Mouse (Mus musculus) heart, embryonic 13.5 days (tissue): ENCODE measurements around the gene Ctnnd1. TPM values are rescaled to one million over a fixed set of nuclear protein-coding genes. Genes with fewer than 3 reads are reported as not detected.
"Not testable (repeated sequence)": the region's sequence is repeated elsewhere in the genome, so short reads cannot be mapped to it uniquely, and the experiment has no call there.

Source experiments
- ATAC-seq: fragments of 200-750 bp; cut with Nextera tagmentation; 2 replicates; pipeline ENCODE4 v1.8.0; 2017; ENCODE audit warnings: moderate TSS enrichment; ENCODE audit not compliant: insufficient number of reproducible peaks, low FRiP score, low TSS enrichment; ENCODE audit errors: extremely low read depth
- H3K27ac ChIP-seq: fragments of 300-500 bp; sonication (generic); replicated peaks from 2 replicates; pipeline ENCODE4 v1.5.1; 2015; ENCODE audit warnings: moderate library complexity, mild to moderate bottlenecking, inconsistent platforms
- H3K27me3 ChIP-seq: fragments of 300-500 bp; sonication (generic); replicated peaks from 2 replicates; pipeline ENCODE4 v1.6.1; 2015; ENCODE audit warnings: mild to moderate bottlenecking, inconsistent platforms
- H3K36me3 ChIP-seq: fragments of 300-500 bp; sonication (generic); 2 replicates; pipeline ENCODE4 v1.6.1; 2015; ENCODE audit warnings: mild to moderate bottlenecking, inconsistent platforms
- H3K4me1 ChIP-seq: fragments of 300-500 bp; sonication (generic); 2 replicates; pipeline ENCODE4 v1.6.1; 2015; ENCODE audit warnings: inconsistent platforms
- H3K4me2 ChIP-seq: fragments of 300-500 bp; sonication (generic); 2 replicates; pipeline ENCODE4 v1.6.1; 2015; ENCODE audit warnings: inconsistent platforms, mild to moderate bottlenecking, moderate library complexity
- H3K4me3 ChIP-seq: fragments of 300-500 bp; sonication (generic); 2 replicates; pipeline ENCODE4 v1.5.1; 2015; ENCODE audit warnings: moderate library complexity, mild to moderate bottlenecking, inconsistent platforms
- H3K9ac ChIP-seq: fragments of 300-500 bp; sonication (generic); 2 replicates; pipeline ENCODE4 v1.6.1; 2015; ENCODE audit warnings: inconsistent platforms, mild to moderate bottlenecking, moderate library complexity
- H3K9me3 ChIP-seq: fragments of 300-500 bp; sonication (generic); 2 replicates; pipeline ENCODE4 v1.6.1; 2016; ENCODE audit warnings: inconsistent platforms
- WGBS: fragments of 180-500 bp; shearing (Covaris S2); methylation state at CpG from one replicate; pipeline ENCODE4 v1.1.7; 2015; ENCODE audit warnings: mixed read lengths; 5-methylcytosine and 5-hydroxymethylcytosine counted together
- polyA plus RNA-seq: library from polyadenylated mRNA; unstranded; fragments of >200 nt; fragmentation: Nextera tagmentation; extraction: Ambion mirVana; gene quantifications from 2 replicates; pipeline ENCODE4 v1.2.1, GENCODE M21; 2015

Gene Ctnnd1
- 60.6 and 63.6 TPM in 2 replicates for polyA plus RNA-seq

DNA sequence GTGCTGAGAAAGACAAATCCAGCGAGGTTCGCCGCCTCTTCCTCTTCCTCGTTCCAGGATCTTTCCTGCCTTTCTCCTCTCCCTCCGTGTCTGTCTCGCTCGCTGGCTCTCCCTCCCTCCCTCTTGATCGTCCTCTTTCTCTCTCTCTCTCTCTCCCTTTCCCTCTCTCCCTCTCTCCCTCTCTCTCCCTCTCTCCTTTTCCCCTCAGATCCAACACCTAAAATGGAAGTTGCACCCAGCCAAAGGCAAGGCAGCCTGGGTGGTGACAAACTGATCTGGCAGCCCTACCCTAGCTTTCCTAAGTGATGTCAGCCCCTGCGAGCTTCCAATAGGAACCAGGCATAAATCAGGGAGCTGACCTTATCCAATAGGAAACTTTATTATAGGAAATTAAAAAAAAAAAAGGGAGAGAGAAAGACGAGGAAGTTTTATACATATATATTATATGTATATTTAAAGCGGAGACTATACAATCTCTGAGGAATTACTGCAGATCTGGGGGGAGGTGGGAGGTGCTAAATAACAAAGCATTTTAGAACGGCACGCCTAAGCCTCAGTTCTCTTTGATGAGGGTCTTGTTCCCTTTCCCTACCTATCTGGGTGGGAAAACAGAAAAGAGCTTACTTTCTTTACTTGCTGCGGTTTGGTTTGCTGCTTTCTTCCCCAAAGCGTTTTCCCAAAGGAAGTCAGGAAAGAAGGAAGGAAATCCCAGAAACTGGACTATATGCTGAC, at the start of gene Ctnnd1:
Ctnnd1 (minus strand) TSS at position 302 of the 732 bp plus-strand sequence.
- Histone ChIP-seq H3K4me3 (peak within 1 kb of the TSS; percentile 80), H3K27ac (peak within 1 kb of the TSS; percentile 99), H3K36me3 (0 out of 2 replicates have a peak, but pooled peaks cover 5% of the 10 kb centered on the region), H3K9ac (peak within 1 kb of the TSS; percentile 95), H3K4me1 (peaks cover 24% of the 10 kb centered on the region), H3K9me3 (no peaks in the 10 kb centered on the region), H3K27me3 (no peaks in the 10 kb centered on the region), H3K4me2 (peak within 1 kb of the TSS; percentile 80)
- ATAC-seq: peak; percentile 87
- 0% methylated on average over 15 of the region's 15 CpGs for WGBS

DNA sequence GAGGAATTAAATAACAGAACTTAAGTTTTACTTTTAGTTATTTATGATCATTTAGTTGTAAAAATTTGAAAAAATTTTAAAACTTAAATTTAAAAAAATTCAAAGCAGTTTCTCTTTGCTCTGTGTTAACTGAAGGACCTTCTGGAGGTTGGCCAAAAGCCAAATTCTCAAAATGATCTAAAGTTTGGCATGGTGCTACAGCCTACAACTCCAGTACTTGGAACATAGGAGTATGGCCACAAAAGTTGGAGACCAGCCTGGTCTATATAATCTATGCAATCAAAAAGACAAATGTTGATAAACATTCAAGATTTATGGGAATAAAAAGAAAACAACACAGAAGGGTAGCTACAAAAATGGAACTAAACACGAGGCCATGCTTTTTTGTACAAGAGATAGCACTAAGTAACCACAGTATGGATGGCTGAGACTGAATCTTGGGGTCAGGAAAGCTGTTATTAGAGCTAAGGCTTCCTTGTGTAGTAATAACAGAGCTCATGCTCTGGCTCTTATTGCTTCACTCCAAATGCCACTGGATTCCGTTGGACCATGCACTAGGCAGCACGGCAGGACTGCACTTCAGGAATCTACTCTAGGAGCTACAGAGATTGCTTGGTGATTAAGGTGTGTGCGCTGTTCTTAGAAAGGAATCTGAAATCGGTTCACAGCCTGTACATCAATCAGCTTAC, 44.6 kb upstream of the Ctnnd1 start:
- H3K9ac ChIP-seq: no peak overlapping the region
- no peaks in the 10 kb centered on the region for H3K27me3 ChIP-seq
- 83% methylated on average over 5 of the region's 5 CpGs for WGBS
- no peak overlapping the region for H3K4me3 ChIP-seq
- no peak overlapping the region for H3K27ac ChIP-seq
- no peak for ATAC-seq
- no peaks in the 10 kb centered on the region for H3K9me3 ChIP-seq
- H3K4me2 ChIP-seq: no peak overlapping the region
- peaks cover 88% of the 10 kb centered on the region for H3K36me3 ChIP-seq
- H3K4me1 ChIP-seq: no peaks in the 10 kb centered on the region

DNA sequence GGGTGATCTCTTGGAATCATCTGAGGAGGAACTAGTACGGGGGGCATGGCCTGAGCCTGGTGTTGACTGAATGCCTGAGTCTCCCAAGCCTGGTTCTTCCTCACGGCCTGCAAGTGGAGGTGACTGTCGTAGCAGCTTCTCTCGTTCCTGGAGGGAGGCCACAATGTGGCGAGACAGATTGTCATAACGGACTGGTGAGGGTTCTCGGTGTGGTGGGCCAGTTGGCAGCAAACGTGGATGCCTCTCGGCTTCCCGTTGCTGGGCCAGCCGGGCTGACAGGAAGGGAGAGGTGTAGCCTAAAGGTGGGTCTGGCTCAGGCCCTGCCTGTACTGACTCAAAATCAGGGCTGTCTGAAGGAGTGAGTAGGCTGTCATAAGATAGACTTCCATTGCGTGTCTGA, 39.5 kb upstream of the Ctnnd1 start:
- 86% methylated on average over 12 of the region's 12 CpGs for WGBS
- Histone ChIP-seq H3K27me3 (no peaks in the 10 kb centered on the region), H3K4me1 (no peaks in the 10 kb centered on the region), H3K9me3 (no peaks in the 10 kb centered on the region), H3K36me3 (peaks cover 94% of the 10 kb centered on the region), H3K9ac (no peak overlapping the region), H3K27ac (no peak overlapping the region), H3K4me2 (no peak overlapping the region), H3K4me3 (no peak overlapping the region)
- no peak for ATAC-seq

DNA sequence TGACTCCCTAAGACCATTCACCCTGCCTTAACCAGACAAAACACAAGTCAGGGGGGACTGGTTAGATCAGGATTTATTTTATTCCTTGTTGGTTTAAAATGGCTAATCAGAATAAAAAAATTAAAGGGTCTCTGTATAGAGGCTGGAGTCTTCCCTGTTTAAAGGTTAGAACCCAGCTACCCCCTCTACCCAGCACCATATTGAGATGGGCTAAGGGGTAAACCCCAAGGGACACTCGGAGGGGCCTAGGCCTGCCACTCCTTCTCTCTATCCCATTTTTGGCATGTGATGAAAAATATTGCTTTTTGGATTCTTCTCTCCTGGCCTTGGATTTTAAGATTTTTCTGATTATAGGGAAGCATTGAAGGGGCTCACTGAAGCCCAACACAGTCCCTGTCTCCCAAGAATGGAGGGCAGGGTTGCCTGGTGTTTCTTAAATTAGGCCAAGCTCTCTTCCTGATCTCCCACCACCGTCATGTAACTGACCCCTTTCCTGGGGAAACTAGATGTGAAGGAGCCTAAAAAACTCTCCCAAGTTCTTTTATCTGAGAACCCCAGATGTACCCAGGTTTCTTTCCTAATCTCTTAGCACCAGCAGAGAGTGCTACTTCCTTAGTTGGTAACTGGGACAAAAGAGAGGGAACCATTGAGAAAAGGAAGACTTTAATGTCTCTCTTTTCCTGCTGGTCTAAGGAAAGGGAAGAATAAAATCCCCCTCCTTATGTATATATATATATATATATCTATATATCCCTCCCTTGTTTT, 37.7 kb upstream of the Ctnnd1 start:
- Histone ChIP-seq H3K4me1 (0 out of 2 replicates have a peak, but pooled peaks cover 2% of the 10 kb centered on the region), H3K27me3 (no peaks in the 10 kb centered on the region), H3K9me3 (no peaks in the 10 kb centered on the region), H3K4me3 (no peak overlapping the region), H3K9ac (no peak overlapping the region), H3K4me2 (no peak overlapping the region), H3K36me3 (peaks cover 90% of the 10 kb centered on the region), H3K27ac (no peak overlapping the region)
- WGBS: 58% methylated on average over 2 of the region's 2 CpGs
- ATAC-seq: no peak

DNA sequence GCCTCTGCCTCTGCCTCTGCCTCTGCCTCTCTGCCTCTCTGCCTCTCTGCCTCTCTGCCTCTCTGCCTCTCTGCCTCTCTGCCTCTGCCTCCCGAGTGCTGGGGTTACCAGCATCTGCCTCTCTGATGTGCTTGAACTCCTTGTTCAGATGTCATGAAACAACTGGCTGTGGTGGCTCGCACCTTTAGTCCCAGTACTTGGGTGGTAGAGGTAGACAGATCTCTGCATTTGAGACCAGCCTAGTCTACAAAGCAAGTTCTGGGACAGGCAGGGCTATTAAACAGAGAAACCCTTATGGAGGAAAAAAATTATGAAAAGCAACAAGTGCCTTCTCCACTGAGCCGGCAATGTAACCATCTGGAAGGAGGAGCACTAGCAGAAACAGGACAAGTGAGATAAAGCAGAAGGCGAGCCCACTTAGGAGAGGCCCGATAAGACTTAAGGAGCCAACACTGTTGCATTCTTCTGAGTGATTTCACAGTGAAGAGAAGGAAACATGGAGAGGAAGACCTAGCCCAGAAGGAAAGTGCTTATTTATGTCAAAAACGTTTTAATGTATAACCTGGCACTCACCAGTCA, 32.1 kb upstream of the Ctnnd1 start:
- 30% methylated on average over 6 of the region's 6 CpGs for WGBS
- peaks cover 46% of the 10 kb centered on the region for H3K36me3 ChIP-seq
- peaks cover 17% of the 10 kb centered on the region for H3K4me1 ChIP-seq
- no peak for ATAC-seq
- H3K9me3 ChIP-seq: no peaks in the 10 kb centered on the region
- H3K27me3 ChIP-seq: no peaks in the 10 kb centered on the region
- H3K4me3 ChIP-seq: no peak overlapping the region
- H3K4me2 ChIP-seq: peak overlapping the region; percentile 18; the same call in 1 of the 2 replicates
- H3K27ac ChIP-seq: peak overlapping the region; percentile 62
- peak overlapping the region; percentile 54 for H3K9ac ChIP-seq

DNA sequence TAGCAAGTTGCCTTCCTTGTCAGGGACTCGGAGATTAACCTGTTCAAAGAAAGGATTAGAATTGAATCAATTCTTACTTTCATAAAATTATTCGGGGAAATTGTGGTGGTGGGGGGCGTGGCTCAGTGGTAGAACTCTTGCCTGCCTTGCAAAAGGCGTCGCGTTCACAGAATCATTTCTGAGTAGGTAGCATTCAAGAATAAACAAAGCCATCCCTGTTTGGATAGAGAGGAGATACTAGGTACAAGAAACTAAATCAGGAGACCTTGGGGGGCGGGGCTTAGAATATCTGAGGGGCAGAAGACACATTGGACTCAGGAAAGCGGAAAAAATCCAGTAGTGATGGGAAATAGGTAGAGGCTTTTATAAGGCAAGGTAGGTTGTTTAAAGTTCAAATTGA, 28.5 kb upstream of the Ctnnd1 start, which contains the start of gene Tmx2:
Tmx2 (minus strand) TSS at position 125 of the 400 bp plus-strand sequence.
- H3K36me3 ChIP-seq: peaks cover 34% of the 10 kb centered on the region
- H3K4me1 ChIP-seq: peaks cover 33% of the 10 kb centered on the region
- H3K9ac ChIP-seq: peak within 1 kb of the TSS; percentile 97
- peak within 1 kb of the TSS; percentile 86 for H3K4me2 ChIP-seq
- no peak for ATAC-seq
- WGBS: 13% methylated on average over 8 of the region's 8 CpGs
- no peaks in the 10 kb centered on the region for H3K27me3 ChIP-seq
- H3K9me3 ChIP-seq: no peaks in the 10 kb centered on the region
- H3K4me3 ChIP-seq: peak within 1 kb of the TSS; percentile 99
- peak within 1 kb of the TSS; percentile 77 for H3K27ac ChIP-seq

DNA sequence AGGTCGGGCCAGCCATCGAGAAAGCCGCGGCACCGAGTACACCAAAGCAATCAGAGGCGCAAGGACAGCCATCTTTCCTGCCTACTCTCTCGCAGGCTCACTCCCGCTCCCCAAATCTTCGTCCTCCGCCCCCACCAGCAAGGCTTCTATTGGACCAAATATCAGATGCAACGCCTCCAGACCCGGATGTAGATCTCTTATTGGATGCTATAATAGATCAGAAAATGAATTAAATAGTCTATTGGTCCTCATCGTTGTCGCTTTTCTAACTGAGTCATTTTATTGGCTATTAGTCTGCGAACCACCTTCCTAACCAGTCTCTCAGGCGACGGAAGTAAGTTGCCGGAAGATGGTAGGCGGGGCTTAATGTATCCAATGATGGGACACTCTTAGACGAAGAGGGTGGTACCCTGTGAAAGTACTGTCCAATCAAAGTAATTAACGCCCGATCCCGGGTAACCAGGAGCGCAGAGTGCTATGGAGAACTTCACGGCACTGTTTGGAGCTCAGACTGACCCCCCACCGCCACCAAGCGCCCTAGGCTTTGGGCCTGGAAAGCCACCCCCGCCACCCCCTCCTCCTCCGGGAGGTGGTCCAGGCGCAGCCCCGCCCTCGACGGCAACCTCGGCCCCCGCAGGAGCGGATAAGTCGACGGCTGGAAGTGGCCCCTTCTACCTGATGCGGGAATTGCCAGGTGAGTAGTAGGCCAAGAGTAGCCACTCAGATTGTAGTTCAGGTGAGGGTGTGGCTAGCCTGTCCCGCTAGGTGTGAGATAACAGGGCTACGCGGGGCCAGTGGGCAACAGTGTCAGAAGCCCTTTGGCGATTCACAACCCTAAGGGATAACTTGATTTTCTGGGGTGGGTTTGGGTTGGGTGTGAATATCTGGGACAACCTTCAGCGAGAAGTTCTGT, 27.7 kb upstream of the Ctnnd1 start, which contains the start of the genes Gm28635 and Med19:
Gm28635 (minus strand) TSS at position 74 of the 913 bp plus-strand sequence.
Med19 (plus strand) TSS at position 435 of the 913 bp plus-strand sequence.
- peak; percentile 99 for ATAC-seq
- WGBS: under 1% methylated on average over 44 of the region's 44 CpGs
- H3K36me3 ChIP-seq: peaks cover 41% of the 10 kb centered on the region

DNA sequence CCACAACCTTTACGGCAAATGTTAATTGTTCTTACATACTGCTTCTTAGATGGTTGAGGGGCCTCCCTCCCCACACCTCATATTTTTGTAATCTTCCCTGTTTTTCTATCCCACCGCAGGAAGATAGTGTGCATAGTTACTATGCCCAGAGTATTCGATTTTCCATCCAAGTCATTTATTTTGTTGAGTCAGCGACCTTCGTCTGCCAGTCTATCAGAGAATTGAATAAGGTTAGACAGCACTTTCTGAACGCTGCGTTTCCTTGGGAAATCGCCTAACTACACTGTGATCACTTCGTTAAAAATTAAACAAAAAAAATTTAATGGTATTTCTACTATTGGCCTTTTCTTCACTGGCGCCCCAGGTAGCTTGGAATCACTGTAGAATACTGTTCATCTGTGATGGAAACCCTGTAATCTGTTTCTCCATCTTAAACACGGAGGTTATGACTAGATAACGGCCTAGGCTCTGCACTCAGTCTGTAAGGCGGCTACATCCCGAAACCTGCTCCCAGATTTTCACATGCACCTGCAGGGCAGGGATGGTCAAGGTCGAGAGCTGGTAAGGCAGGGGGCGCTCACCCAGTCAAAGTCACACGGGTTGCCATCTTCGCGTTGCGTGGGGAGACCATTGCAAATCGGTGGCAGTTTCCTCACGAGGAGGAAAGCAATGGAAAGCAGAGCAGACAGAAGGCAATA, 26.9 kb upstream of the Ctnnd1 start:
- H3K36me3 ChIP-seq: peaks cover 49% of the 10 kb centered on the region
- peak; percentile 7; the same call in 1 of the 2 replicates for ATAC-seq
- WGBS: 8% methylated on average over 22 of the region's 22 CpGs
- H3K4me1 ChIP-seq: peaks cover 25% of the 10 kb centered on the region
- peak overlapping the region; percentile 99 for H3K4me3 ChIP-seq
- peak overlapping the region; percentile 65 for H3K27ac ChIP-seq
- H3K4me2 ChIP-seq: peak overlapping the region; percentile 81
- H3K9ac ChIP-seq: peak overlapping the region; percentile 84
- H3K9me3 ChIP-seq: no peaks in the 10 kb centered on the region
- no peaks in the 10 kb centered on the region for H3K27me3 ChIP-seq

More for the DNA sequence above, 27.7 kb upstream of the Ctnnd1 start, which contains the start of the genes Gm28635 and Med19:
- Histone ChIP-seq H3K9me3 (no peaks in the 10 kb centered on the region), H3K4me2 (peak within 1 kb of the TSS; percentile 86), H3K27ac (peak within 1 kb of the TSS; percentile 77), H3K4me1 (peaks cover 31% of the 10 kb centered on the region), H3K27me3 (no peaks in the 10 kb centered on the region), H3K9ac (peak within 1 kb of the TSS; percentile 97), H3K4me3 (peak within 1 kb of the TSS; percentile 99)

DNA sequence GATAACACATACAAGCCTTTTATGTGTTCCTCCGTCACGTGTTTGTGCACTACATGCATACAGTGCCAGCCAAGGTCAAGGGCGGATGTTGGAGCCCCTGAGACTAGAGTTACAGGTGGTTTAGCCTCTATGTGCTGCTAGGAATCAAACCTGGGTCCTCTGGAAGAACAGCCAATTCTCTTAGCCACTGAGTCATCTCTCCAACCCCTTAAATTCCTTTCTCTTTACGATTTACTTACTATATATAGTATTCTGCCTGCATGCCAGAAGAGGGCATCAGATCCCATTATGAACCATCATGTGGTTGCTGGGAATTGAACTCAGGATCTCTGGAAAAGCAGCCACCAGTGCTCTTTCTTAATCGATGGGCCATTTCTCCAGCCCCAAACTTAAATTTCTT, 21.0 kb upstream of the Ctnnd1 start:
- H3K4me2 ChIP-seq: peak overlapping the region; percentile 81; the same call in 1 of the 2 replicates
- peaks cover 57% of the 10 kb centered on the region for H3K36me3 ChIP-seq
- not testable (repeated sequence) for ATAC-seq, H3K9ac ChIP-seq, H3K27me3 ChIP-seq, H3K9me3 ChIP-seq, H3K4me3 ChIP-seq
- 63% methylated on average over 4 of the region's 5 CpGs for WGBS
- peaks cover 29% of the 10 kb centered on the region for H3K4me1 ChIP-seq
- peak overlapping the region; percentile 95; the same call in 1 of the 2 replicates for H3K27ac ChIP-seq
